Mouse (Mus musculus) bone marrow, adult 2 months (tissue): Measurements from ENCODE around the gene Xirp1.

ENCODE experiments used
- CTCF ChIP-seq: fragments of 200-500 bp; IDR thresholded peaks from 2 replicates; pipeline ENCODE4 v1.5.1; 2011; ENCODE audit warnings: low read length, control low read depth; ENCODE audit not compliant: control insufficient read depth, insufficient read depth
- POLR2A ChIP-seq: fragments of 200-500 bp; IDR thresholded peaks from 2 replicates; pipeline ENCODE4 v1.6.1; 2011; ENCODE audit warnings: low read depth, mild to moderate bottlenecking, control low read depth, low read length, borderline replicate concordance; ENCODE audit not compliant: control insufficient read depth

- TF ChIP-seq CTCF (no peak), POLR2A (no peak)
Measured at GRCm38 (mm10) chr9:120016956-120017355, 6.4 kb downstream of the Xirp1 start.
